Mouse (Mus musculus): ENCODE results near the gene Gm3625. TPM values are rescaled to one million over a fixed set of nuclear protein-coding genes. Genes with fewer than 3 reads are reported as not detected.

Gm3625 gene
- polyA plus RNA-seq, 1 experiment = not detected

DNA sequence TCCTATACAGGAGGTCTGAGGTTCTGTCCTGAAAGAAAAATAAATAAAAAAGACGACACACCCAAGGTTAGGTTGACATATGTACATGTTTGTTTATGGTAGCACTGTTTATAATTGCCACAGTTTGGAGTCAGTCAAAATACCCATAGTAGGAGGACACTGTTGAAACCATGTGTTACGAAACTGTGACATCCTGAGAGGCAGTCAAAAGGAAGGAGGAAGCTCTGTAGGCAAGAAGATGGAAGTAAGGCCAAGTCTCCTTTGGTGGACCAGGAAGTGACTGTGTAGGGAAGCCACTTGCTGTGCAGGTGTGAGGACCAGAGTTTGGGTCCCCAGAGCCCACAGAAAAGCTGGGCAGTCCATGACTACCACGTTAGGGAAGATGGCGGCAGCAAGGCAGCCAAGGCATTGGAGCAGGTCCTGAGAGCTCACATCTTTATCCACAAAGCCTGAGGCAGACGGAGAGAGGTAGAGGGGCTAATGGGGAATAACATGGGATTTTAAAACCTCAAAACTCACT lies 48.3 kb downstream of the Gm3625 start:
- no peaks in the 10 kb centered on the region for H3K4me1 ChIP-seq (ENCODE audit: control insufficient read depth, insufficient read depth, low read length)
- DNase-seq = no peak
- WGBS = 92% methylated on average over 5 of the region's 5 CpGs
- H3K27ac ChIP-seq (ENCODE audit: insufficient read depth, low read depth, low read length) = no peak overlapping the region
- H3K27me3 ChIP-seq (replicated peaks; ENCODE audit: control insufficient read depth, insufficient read depth, low read length) = no peaks in the 10 kb centered on the region
- TF ChIP-seq POLR2A (IDR thresholded peaks at IDR 0.05; ENCODE audit: low read depth, low read length) (no peak), CTCF (conservative IDR thresholded peaks at IDR 0.05; ENCODE audit: insufficient read depth, insufficient read length, low read depth, low read length) (no peak)
- H3K4me3 ChIP-seq (ENCODE audit: insufficient read depth, low read depth, low read length) = no peak overlapping the region
- no peaks in the 10 kb centered on the region for H3K36me3 ChIP-seq (ENCODE audit: control insufficient read depth, insufficient read depth, low read length)

Other genes with a start within 250 kb of the Gm3625 start
- 20.1 and 27.6 TPM in 2 replicates for gene Ncoa1, start 115.7 kb downstream of the Gm3625 start, polyA plus RNA-seq (2012; rRNA removed)
- 29.5 and 35.4 TPM in 2 replicates for gene Itsn2, start 289 bp downstream of the Gm3625 start, polyA plus RNA-seq (2012; rRNA removed)
- gene Fam228a, start 145.5 kb upstream of the Gm3625 start, polyA plus RNA-seq (2012; rRNA removed) = 0.22 and 0.27 TPM in 2 replicates
- gene Pfn4, start 176.1 kb upstream of the Gm3625 start, polyA plus RNA-seq (2012; rRNA removed) = 0.81 and 0.91 TPM in 2 replicates
- gene Fam228b, start 176.3 kb upstream of the Gm3625 start, polyA plus RNA-seq (2012; rRNA removed) = 0.38 and 0.56 TPM in 2 replicates
- 79.8 and 83.7 TPM in 2 replicates for gene Sf3b6, start 224.6 kb upstream of the Gm3625 start, polyA plus RNA-seq (2012; rRNA removed)
- 2.1 and 4.8 TPM in 2 replicates for gene Fkbp1b, start 248.7 kb upstream of the Gm3625 start, polyA plus RNA-seq (2012; rRNA removed)

Measured in kidney, adult 2 months (tissue).